Mouse (Mus musculus): ENCODE results near the gene Slc25a3.

- TF ChIP-seq CTCF (IDR thresholded peaks at IDR 0.05; ENCODE audit: low read depth, low read length), result no peak
- no peak for TF ChIP-seq POLR2A (IDR thresholded peaks at IDR 0.05; ENCODE audit: borderline replicate concordance, low read depth, low read length)
Measured at GRCm38 (mm10) chr10:91143313-91144230, 19.7 kb upstream of the Slc25a3 start.
